Mouse (Mus musculus): ENCODE data around the gene 4930447F04Rik. TPM values are rescaled to one million over a fixed set of nuclear protein-coding genes. Genes with fewer than 3 reads are reported as not detected.

4930447F04Rik gene
- not detected for total RNA-seq (2022)

DNA sequence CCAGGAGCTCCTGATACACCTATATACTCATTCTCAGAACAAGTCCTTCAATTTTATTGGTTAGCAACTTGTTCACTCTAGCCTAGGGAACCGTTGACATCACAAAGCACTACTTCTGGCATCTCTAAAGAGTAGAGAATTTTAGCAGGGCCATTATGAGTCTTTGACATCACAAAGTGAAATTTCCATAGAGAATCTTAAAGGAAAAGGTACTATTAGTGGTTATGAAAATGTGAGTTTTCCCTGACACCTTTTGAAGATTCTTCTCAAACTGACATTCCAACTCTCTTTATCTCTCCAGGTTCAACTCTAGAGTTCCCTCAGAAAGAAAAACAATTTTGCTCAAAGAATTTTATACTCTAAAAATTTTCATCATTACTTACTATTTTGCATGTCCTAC lies at the start of gene 4930447F04Rik:
Gene 4930447F04Rik (minus strand): TSS at position 101 of the 400 bp plus-strand sequence.
- DNase-seq (ENCODE audit: low spot score in 2 of 2) = no peak

All from gastrocnemius, adult 8-10 months (tissue).